Mouse (Mus musculus): ENCODE results near the gene Meox2. TPM values are rescaled to one million over a fixed set of nuclear protein-coding genes. Genes with fewer than 3 reads are reported as not detected.
"Not testable (repeated sequence)": the region's sequence is repeated elsewhere in the genome, so short reads cannot be mapped to it uniquely, and the experiment has no call there.

Meox2 gene
- polyA plus RNA-seq (2015; fragmentation: Nextera tagmentation; extraction: Ambion mirVana), result 15.0 and 19.2 TPM in 2 replicates

GRCm38 (mm10) chr12:37108390-37108738 is at the start of gene Meox2:
TSS of gene Meox2 (plus strand) at chr12:37108540.
- peak within 1 kb of the TSS; percentile 89 for H3K4me2 ChIP-seq (replicated peaks)
- peaks cover 15% of the 10 kb centered on the region for H3K4me1 ChIP-seq
- H3K9me3 ChIP-seq (replicated peaks), result no peaks in the 10 kb centered on the region
- H3K36me3 ChIP-seq, result no peaks in the 10 kb centered on the region
- H3K9ac ChIP-seq, result peak within 1 kb of the TSS; percentile 37
- H3K27me3 ChIP-seq, result peaks cover 28% of the 10 kb centered on the region
- H3K4me3 ChIP-seq (replicated peaks), result peak within 1 kb of the TSS; percentile 53
- H3K27ac ChIP-seq (replicated peaks), result peak within 1 kb of the TSS; percentile 28; the same call in 1 of the 2 replicates
- peak; percentile 78 for ATAC-seq (ENCODE audit: insufficient number of reproducible peaks, low FRiP score, low TSS enrichment, low read depth)
- 2% methylated on average over 12 of the region's 12 CpGs for WGBS

GRCm38 (mm10) chr12:37072636-37073035 is 35.7 kb upstream of the Meox2 start:
- ATAC-seq (ENCODE audit: insufficient number of reproducible peaks, low FRiP score, low TSS enrichment, low read depth), result no peak
- Histone ChIP-seq H3K9ac (no peak overlapping the region), H3K4me2 (replicated peaks) (no peak overlapping the region), H3K4me1 (no peaks in the 10 kb centered on the region), H3K27me3 (no peaks in the 10 kb centered on the region), H3K9me3 (replicated peaks) (no peaks in the 10 kb centered on the region), H3K36me3 (no peaks in the 10 kb centered on the region), H3K4me3 (replicated peaks) (no peak overlapping the region), H3K27ac (replicated peaks) (no peak overlapping the region)
- 64% methylated on average over 3 of the region's 3 CpGs for WGBS

- H3K27me3 ChIP-seq, result no peaks in the 10 kb centered on the region
- H3K9me3 ChIP-seq (replicated peaks), result no peaks in the 10 kb centered on the region
- no peak overlapping the region for H3K9ac ChIP-seq
- no peak overlapping the region for H3K27ac ChIP-seq (replicated peaks)
- no peaks in the 10 kb centered on the region for H3K4me1 ChIP-seq
- ATAC-seq (ENCODE audit: insufficient number of reproducible peaks, low FRiP score, low TSS enrichment, low read depth), result no peak
- no peak overlapping the region for H3K4me3 ChIP-seq (replicated peaks)
- no peak overlapping the region for H3K4me2 ChIP-seq (replicated peaks)
- H3K36me3 ChIP-seq, result no peaks in the 10 kb centered on the region
- 55% methylated on average over 1 of the region's 1 CpGs for WGBS
These were observed 31.0 kb upstream of the Meox2 start for GRCm38 (mm10) chr12:37077308-37077707.

GRCm38 (mm10) chr12:37080005-37080404 is 28.3 kb upstream of the Meox2 start:
- H3K9ac ChIP-seq; H3K4me2 ChIP-seq (replicated peaks); ATAC-seq (ENCODE audit: insufficient number of reproducible peaks, low FRiP score, low TSS enrichment, low read depth); H3K4me3 ChIP-seq (replicated peaks); H3K27me3 ChIP-seq; H3K27ac ChIP-seq (replicated peaks); H3K36me3 ChIP-seq; H3K9me3 ChIP-seq (replicated peaks); H3K4me1 ChIP-seq: not testable (repeated sequence)
- WGBS, result 59% methylated on average over 5 of the region's 5 CpGs

GRCm38 (mm10) chr12:37106541-37106940 is 1.8 kb upstream of the Meox2 start:
- Histone ChIP-seq H3K9ac (no peak overlapping the region), H3K9me3 (replicated peaks) (no peaks in the 10 kb centered on the region), H3K4me1 (peaks cover 15% of the 10 kb centered on the region), H3K36me3 (no peaks in the 10 kb centered on the region), H3K4me2 (replicated peaks) (no peak overlapping the region), H3K4me3 (replicated peaks) (no peak overlapping the region), H3K27ac (replicated peaks) (no peak overlapping the region), H3K27me3 (peaks cover 28% of the 10 kb centered on the region)
- 32% methylated on average over 8 of the region's 8 CpGs for WGBS
- no peak for ATAC-seq (ENCODE audit: insufficient number of reproducible peaks, low FRiP score, low TSS enrichment, low read depth)

- WGBS, result 36% methylated on average over 2 of the region's 2 CpGs
- H3K27ac ChIP-seq (replicated peaks), result no peak overlapping the region
- no peak overlapping the region for H3K4me3 ChIP-seq (replicated peaks)
- no peaks in the 10 kb centered on the region for H3K36me3 ChIP-seq
- ATAC-seq (ENCODE audit: insufficient number of reproducible peaks, low FRiP score, low TSS enrichment, low read depth), result no peak
- H3K9ac ChIP-seq, result no peak overlapping the region
- peaks cover 15% of the 10 kb centered on the region for H3K4me1 ChIP-seq
- no peaks in the 10 kb centered on the region for H3K9me3 ChIP-seq (replicated peaks)
- H3K4me2 ChIP-seq (replicated peaks), result no peak overlapping the region
- peaks cover 28% of the 10 kb centered on the region for H3K27me3 ChIP-seq
These were observed 1.2 kb upstream of the Meox2 start for GRCm38 (mm10) chr12:37107150-37107549.

- Histone ChIP-seq H3K4me2 (replicated peaks) (peak overlapping the region; percentile 89), H3K4me3 (replicated peaks) (peak overlapping the region; percentile 53), H3K27ac (replicated peaks) (0 out of 2 replicates have a peak overlapping the region, but pooled peaks have one; percentile 22), H3K4me1 (peaks cover 15% of the 10 kb centered on the region), H3K27me3 (peaks cover 28% of the 10 kb centered on the region), H3K9ac (0 out of 2 replicates have a peak overlapping the region, but pooled peaks have one; percentile 9), H3K36me3 (no peaks in the 10 kb centered on the region), H3K9me3 (replicated peaks) (no peaks in the 10 kb centered on the region)
- 22% methylated on average over 20 of the region's 20 CpGs for WGBS
- ATAC-seq (ENCODE audit: insufficient number of reproducible peaks, low FRiP score, low TSS enrichment, low read depth), result no peak
These were observed 489 bp upstream of the Meox2 start for GRCm38 (mm10) chr12:37107713-37108389.

- H3K9me3 ChIP-seq (replicated peaks), result no peaks in the 10 kb centered on the region
- peak overlapping the region; percentile 53 for H3K4me3 ChIP-seq (replicated peaks)
- WGBS, result under 1% methylated on average over 29 of the region's 29 CpGs
- H3K4me1 ChIP-seq, result peaks cover 15% of the 10 kb centered on the region
- peak overlapping the region; percentile 37 for H3K9ac ChIP-seq
- H3K36me3 ChIP-seq, result no peaks in the 10 kb centered on the region
- no peak for ATAC-seq (ENCODE audit: insufficient number of reproducible peaks, low FRiP score, low TSS enrichment, low read depth)
- peak overlapping the region; percentile 28; the same call in 1 of the 2 replicates for H3K27ac ChIP-seq (replicated peaks)
- peaks cover 28% of the 10 kb centered on the region for H3K27me3 ChIP-seq
- H3K4me2 ChIP-seq (replicated peaks), result peak overlapping the region; percentile 89
These were observed 606 bp downstream of the Meox2 start for GRCm38 (mm10) chr12:37108819-37109473.

GRCm38 (mm10) chr12:37109474-37110012 is 1.2 kb downstream of the Meox2 start:
- Histone ChIP-seq H3K4me2 (replicated peaks) (peak overlapping the region; percentile 89), H3K27ac (replicated peaks) (no peak overlapping the region)

GRCm38 (mm10) chr12:37110977-37111376 is 2.6 kb downstream of the Meox2 start:
- no peak for ATAC-seq (ENCODE audit: insufficient number of reproducible peaks, low FRiP score, low TSS enrichment, low read depth)
- 52% methylated on average over 9 of the region's 9 CpGs for WGBS
- peaks cover 15% of the 10 kb centered on the region for H3K4me1 ChIP-seq
- H3K27me3 ChIP-seq, result peaks cover 28% of the 10 kb centered on the region
- H3K36me3 ChIP-seq, result no peaks in the 10 kb centered on the region
- H3K27ac ChIP-seq (replicated peaks), result no peak overlapping the region
- H3K9me3 ChIP-seq (replicated peaks), result no peaks in the 10 kb centered on the region
- H3K9ac ChIP-seq, result no peak overlapping the region
- H3K4me3 ChIP-seq (replicated peaks), result peak overlapping the region; percentile 23
- no peak overlapping the region for H3K4me2 ChIP-seq (replicated peaks)

More at GRCm38 (mm10) chr12:37109474-37110012, 1.2 kb downstream of the Meox2 start:
- H3K27me3 ChIP-seq, result peaks cover 28% of the 10 kb centered on the region
- H3K4me3 ChIP-seq (replicated peaks), result peak overlapping the region; percentile 53
- no peaks in the 10 kb centered on the region for H3K9me3 ChIP-seq (replicated peaks)
- no peak for ATAC-seq (ENCODE audit: insufficient number of reproducible peaks, low FRiP score, low TSS enrichment, low read depth)
- peaks cover 15% of the 10 kb centered on the region for H3K4me1 ChIP-seq
- WGBS, result 5% methylated on average over 18 of the region's 18 CpGs
- no peak overlapping the region for H3K9ac ChIP-seq
- H3K36me3 ChIP-seq, result no peaks in the 10 kb centered on the region

GRCm38 (mm10) chr12:37119246-37119645 is 10.9 kb downstream of the Meox2 start:
- WGBS, result 70% methylated on average over 5 of the region's 5 CpGs
- no peaks in the 10 kb centered on the region for H3K9me3 ChIP-seq (replicated peaks)
- no peak overlapping the region for H3K9ac ChIP-seq
- no peak overlapping the region for H3K27ac ChIP-seq (replicated peaks)
- no peak overlapping the region for H3K4me2 ChIP-seq (replicated peaks)
- no peak overlapping the region for H3K4me3 ChIP-seq (replicated peaks)
- no peaks in the 10 kb centered on the region for H3K4me1 ChIP-seq
- ATAC-seq (ENCODE audit: insufficient number of reproducible peaks, low FRiP score, low TSS enrichment, low read depth), result no peak
- no peaks in the 10 kb centered on the region for H3K27me3 ChIP-seq
- H3K36me3 ChIP-seq, result no peaks in the 10 kb centered on the region

Measured in embryonic facial prominence, embryonic 15.5 days (tissue).